Mouse (Mus musculus) frontal cortex, postnatal 25 days (tissue): ENCODE data around the gene Zscan29.
"Not testable (repeated sequence)": the region's sequence is repeated elsewhere in the genome, so short reads cannot be mapped to it uniquely, and the experiment has no call there.

Experiments
- DNase-seq, 2 experiments: peaks; one replicate each; pipeline ENCODE4 v3.0.0; 2022; ENCODE audit warnings: low spot score in 2 of 2

Gene Zscan29

GRCm38 (mm10) chr2:121137371-121137770, 33.6 kb downstream of the Zscan29 start:
- no peak for DNase-seq

GRCm38 (mm10) chr2:121132822-121133221, 38.1 kb downstream of the Zscan29 start:
- no peak for DNase-seq

GRCm38 (mm10) chr2:121128865-121129620, 41.9 kb downstream of the Zscan29 start:
- no peak for DNase-seq

- DNase-seq: no peak
These were observed 43.4 kb downstream of the Zscan29 start for GRCm38 (mm10) chr2:121127536-121127935.

- not testable (repeated sequence) for DNase-seq
These were observed 44.6 kb downstream of the Zscan29 start for GRCm38 (mm10) chr2:121126302-121126701.

GRCm38 (mm10) chr2:121119260-121119659, 51.7 kb downstream of the Zscan29 start:
- DNase-seq: no peak

- no peak for DNase-seq
These were observed 55.5 kb downstream of the Zscan29 start for GRCm38 (mm10) chr2:121115418-121115817.

- DNase-seq: no peak
These were observed 61.2 kb downstream of the Zscan29 start, which contains the start of gene Tgm7 for GRCm38 (mm10) chr2:121109695-121110094. TSS of gene Tgm7 (minus strand) at chr2:121109795.
